Mouse (Mus musculus): ENCODE data around the gene Hmx1.

GRCm38 (mm10) chr5:35387834-35388490, 946 bp upstream of the Hmx1 start:
- TF ChIP-seq CTCF (IDR thresholded peaks at IDR 0.05; ENCODE audit: low read depth), result no peak
- no peak for TF ChIP-seq EP300 (IDR thresholded peaks at IDR 0.05; ENCODE audit: low read depth)

Measured in heart, postnatal 0 days (tissue).